Comparison of ENCODE assay signal across 22 mouse cellular contexts in genomic region chr12:111699542-111699941, GRCm38 (mm10). TPM values are rescaled to one million over a fixed set of nuclear protein-coding genes. Genes with fewer than 3 reads are reported as not detected.
DNase-seq lines count a peak whose midpoint lies in the region; ATAC-seq and TF ChIP-seq lines count a peak whose summit lies in the region.
"Had no signal": no experiment of that assay in that cellular context is flagged by ENCODE, and none has a peak within 500 bp of the region (broad histone marks: within the 10 kb centered on the region; RNA-seq: fewer than 3 reads in every experiment).

No protein-coding gene starts in this region.

- no peak for TF ChIP-seq CTCF in gastrocnemius, adult 2 months (IDR thresholded peaks at IDR 0.05)
- TF ChIP-seq CTCF in cortical plate, adult 2 months (IDR thresholded peaks at IDR 0.05; ENCODE audit: extremely low read depth, insufficient read depth, low read length): no peak
- TF ChIP-seq CTCF in olfactory bulb, adult 2 months (IDR thresholded peaks at IDR 0.05; ENCODE audit: insufficient read depth, low read depth, low read length): no peak

- peak overlapping the region; percentile 6; the same call in 1 of the 2 replicates for H3K27ac ChIP-seq in gastrocnemius, adult 2 months
- H3K27ac ChIP-seq in midbrain, embryonic 10.5 days (replicated peaks): peak overlapping the region; percentile 63
- no peak overlapping the region for H3K27ac ChIP-seq in midbrain, embryonic 14.5 days (replicated peaks; ENCODE audit: low read depth, low read length)
- H3K27ac ChIP-seq in cortical plate, adult 2 months (ENCODE audit: insufficient read depth, low read length): peak overlapping the region; percentile 66; the same call in 1 of the 2 replicates
- H3K27ac ChIP-seq in olfactory bulb, adult 2 months (ENCODE audit: insufficient read depth, low read depth, low read length): peak overlapping the region; percentile 97
- H3K27ac ChIP-seq: embryonic facial prominence, embryonic 13.5 days; heart, embryonic 15.5 days; hindbrain, embryonic 15.5 days had no signal

- no peaks in the 10 kb centered on the region for H3K36me3 ChIP-seq in midbrain, embryonic 10.5 days
- H3K36me3 ChIP-seq in midbrain, embryonic 14.5 days (ENCODE audit: control insufficient read depth, insufficient read depth, low read length): no peaks in the 10 kb centered on the region
- H3K36me3 ChIP-seq: embryonic facial prominence, embryonic 13.5 days; heart, embryonic 15.5 days; hindbrain, embryonic 15.5 days had no signal

- H3K4me1 ChIP-seq in midbrain, embryonic 10.5 days: peaks cover 44% of the 10 kb centered on the region
- peaks cover 18% of the 10 kb centered on the region for H3K4me1 ChIP-seq in midbrain, embryonic 14.5 days (ENCODE audit: control insufficient read depth, insufficient read depth, low read length)
- H3K4me1 ChIP-seq in cortical plate, adult 2 months (ENCODE audit: control insufficient read depth, insufficient read depth, low read length): peaks cover 12% of the 10 kb centered on the region
- peaks cover 73% of the 10 kb centered on the region for H3K4me1 ChIP-seq in olfactory bulb, adult 2 months (ENCODE audit: control insufficient read depth, insufficient read depth, low read length)

- H3K4me3 ChIP-seq in gastrocnemius, adult 2 months: no peak overlapping the region
- H3K4me3 ChIP-seq in midbrain, embryonic 10.5 days: no peak overlapping the region
- no peak overlapping the region for H3K4me3 ChIP-seq in midbrain, embryonic 14.5 days (replicated peaks; ENCODE audit: low read depth, low read length)
- H3K4me3 ChIP-seq in cortical plate, adult 2 months (ENCODE audit: insufficient read depth, low read length): no peak overlapping the region
- H3K4me3 ChIP-seq in olfactory bulb, adult 2 months (ENCODE audit: insufficient read depth, low read depth, low read length): no peak overlapping the region
- H3K4me3 ChIP-seq: embryonic facial prominence, embryonic 13.5 days; heart, adult 2 months; heart, embryonic 15.5 days; hindbrain, embryonic 15.5 days had no signal

- H3K27me3 ChIP-seq in midbrain, embryonic 10.5 days (ENCODE audit: low read depth, poor library complexity, severe bottlenecking): no peaks in the 10 kb centered on the region
- no peaks in the 10 kb centered on the region for H3K27me3 ChIP-seq in midbrain, embryonic 14.5 days (ENCODE audit: control insufficient read depth, insufficient read depth, low read length)
- H3K27me3 ChIP-seq: embryonic facial prominence, embryonic 13.5 days; heart, embryonic 15.5 days; hindbrain, embryonic 15.5 days had no signal

- WGBS in midbrain, embryonic 10.5 days: 86% methylated on average over 4 of the region's 4 CpGs
- WGBS in midbrain, embryonic 14.5 days: 87% methylated on average over 4 of the region's 4 CpGs
- WGBS in olfactory bulb, adult 2 months: 45% methylated on average over 4 of the region's 4 CpGs

- no peak for TF ChIP-seq POLR2A in cortical plate, adult 2 months (IDR thresholded peaks at IDR 0.05; ENCODE audit: extremely low read depth, insufficient read depth, low read length)
- TF ChIP-seq POLR2A in olfactory bulb, adult 2 months (IDR thresholded peaks at IDR 0.05; ENCODE audit: insufficient read depth, low read depth, low read length): no peak

- ATAC-seq in midbrain, embryonic 14.5 days (ENCODE audit: low FRiP score, low TSS enrichment): no peak
- no peak for ATAC-seq in megakaryocyte, adult 5-6 weeks (ENCODE audit: poor library complexity, severe bottlenecking)
- ATAC-seq: CD4-positive, CD25-positive, alpha-beta regulatory T cell, adult 4 months; forebrain, embryonic 14.5 days; intestine, embryonic 16.5 days had no signal

- intact Hi-C loops in gastrocnemius, adult 2 months (cut with DNase I): loop anchor here (5.0 kb wide), 1 partner anchor 33 kb away; no protein-coding TSS in a partner anchor
- intact Hi-C loops in gastrocnemius, postnatal 14 days (cut with DNase I; ENCODE audit: low total_unique reads): loop anchor here (5.0 kb wide), 1 partner anchor 47 kb away; no protein-coding TSS in a partner anchor

- no peak overlapping the region for H3K4me2 ChIP-seq in midbrain, embryonic 14.5 days (ENCODE audit: low read length)
- H3K4me2 ChIP-seq: embryonic facial prominence, embryonic 13.5 days; heart, embryonic 11.5 days; heart, embryonic 15.5 days; hindbrain, embryonic 15.5 days had no signal

- H3K9ac ChIP-seq in midbrain, embryonic 14.5 days (replicated peaks; ENCODE audit: low read length): no peak overlapping the region
- H3K9ac ChIP-seq: embryonic facial prominence, embryonic 13.5 days; heart, embryonic 15.5 days; hindbrain, embryonic 15.5 days had no signal

- H3K9me3 ChIP-seq in midbrain, embryonic 10.5 days (replicated peaks): no peaks in the 10 kb centered on the region
- no peaks in the 10 kb centered on the region for H3K9me3 ChIP-seq in midbrain, embryonic 14.5 days (ENCODE audit: control insufficient read depth, low read length)
- H3K9me3 ChIP-seq: embryonic facial prominence, embryonic 13.5 days; heart, embryonic 15.5 days; hindbrain, embryonic 15.5 days had no signal

- DNase-seq in gastrocnemius, adult 2 months: no peak
- no peak for DNase-seq in gastrocnemius, postnatal 14 days
- DNase-seq in midbrain, embryonic 10.5 days (ENCODE audit: low spot score): no peak
- DNase-seq in midbrain, embryonic 14.5 days: no peak
- DNase-seq in cerebellum, adult 11-12 months: no peak
- DNase-seq: adrenal gland, postnatal 10 days; cerebellum, adult 18-20 months; cerebellum, adult 9-11 months; gastrocnemius, postnatal 10 days; heart, adult 2 months; heart, postnatal 14 days had no signal

RNA-seq across cellular contexts. Expression of gene Bag5, which starts 13.5 kb away (rescaled TPM):
- total RNA-seq in gastrocnemius, adult 2 months (2021): 10 to 100 TPM; 14.7 to 19.2 TPM
- 10 to 100 TPM; 14.9 to 17.2 TPM for total RNA-seq in gastrocnemius, postnatal 14 days (2021)
- 57.2 and 62.0 TPM in 2 replicates for polyA plus RNA-seq in midbrain, embryonic 10.5 days (2016; fragmentation: Nextera tagmentation; extraction: Ambion mirVana)
- 67.3 and 72.9 TPM in 2 replicates for polyA plus RNA-seq in midbrain, embryonic 14.5 days (2014; fragmentation: Nextera tagmentation; extraction: Ambion mirVana)
- 49.6 and 51.0 TPM in 2 replicates for polyA plus RNA-seq in cortical plate, adult 2 months (2012; rRNA removed)
- polyA plus RNA-seq in olfactory bulb, adult 2 months (2012; ENCODE audit: insufficient read depth, insufficient read length, low replicate concordance, missing spikeins): not detected in 2 replicates
- total RNA-seq in megakaryocyte, adult 5-6 weeks (2015): 10.8 and 11.4 TPM in 2 replicates
- 19.1 and 21.8 TPM in 2 replicates for total RNA-seq in megakaryocyte, adult 5-6 weeks (2017)

RNA-seq across cellular contexts. Expression of gene Apopt1, which starts 13.5 kb away (rescaled TPM):
- 10 to 100 TPM; 37.4 to 46.7 TPM for total RNA-seq in gastrocnemius, adult 2 months (2021)
- 10 to 100 TPM; 34.2 to 35.6 TPM for total RNA-seq in gastrocnemius, postnatal 14 days (2021)
- polyA plus RNA-seq in midbrain, embryonic 10.5 days (2016; fragmentation: Nextera tagmentation; extraction: Ambion mirVana): 59.8 and 59.9 TPM in 2 replicates
- polyA plus RNA-seq in midbrain, embryonic 14.5 days (2014; fragmentation: Nextera tagmentation; extraction: Ambion mirVana): 57.6 and 66.0 TPM in 2 replicates
- 48.4 and 52.6 TPM in 2 replicates for polyA plus RNA-seq in cortical plate, adult 2 months (2012; rRNA removed)
- polyA plus RNA-seq in olfactory bulb, adult 2 months (2012; ENCODE audit: insufficient read depth, insufficient read length, low replicate concordance, missing spikeins): not detected in 2 replicates
- 44.6 and 45.0 TPM in 2 replicates for total RNA-seq in megakaryocyte, adult 5-6 weeks (2015)
- 60.6 and 61.0 TPM in 2 replicates for total RNA-seq in megakaryocyte, adult 5-6 weeks (2017)

RNA-seq across cellular contexts. Expression of gene Trmt61a, which starts 21.6 kb away (rescaled TPM):
- total RNA-seq in gastrocnemius, adult 2 months (2021): 1 to 10 TPM; 3.1 to 3.8 TPM
- total RNA-seq in gastrocnemius, postnatal 14 days (2021): 1 to 10 TPM; 2.7 to 4.7 TPM
- polyA plus RNA-seq in midbrain, embryonic 10.5 days (2016; fragmentation: Nextera tagmentation; extraction: Ambion mirVana): 18.4 and 18.7 TPM in 2 replicates
- polyA plus RNA-seq in midbrain, embryonic 14.5 days (2014; fragmentation: Nextera tagmentation; extraction: Ambion mirVana): 7.0 and 8.0 TPM in 2 replicates
- polyA plus RNA-seq in cortical plate, adult 2 months (2012; rRNA removed): 20.0 and 20.8 TPM in 2 replicates
- polyA plus RNA-seq in olfactory bulb, adult 2 months (2012; ENCODE audit: insufficient read depth, insufficient read length, low replicate concordance, missing spikeins): not detected in 2 replicates
- total RNA-seq in megakaryocyte, adult 5-6 weeks (2015): 2.3 and 3.2 TPM in 2 replicates
- 2.2 and 3.8 TPM in 2 replicates for total RNA-seq in megakaryocyte, adult 5-6 weeks (2017)

RNA-seq across cellular contexts. Expression of gene Ckb, which starts 27.4 kb away (rescaled TPM):
- 10 to 100 TPM in 1 of 2 experiments, 1 to 10 TPM in 1; 6.7 to 10.8 TPM for total RNA-seq in gastrocnemius, adult 2 months (2021)
- 10 to 100 TPM; 19.8 to 32.6 TPM for total RNA-seq in gastrocnemius, postnatal 14 days (2021)
- polyA plus RNA-seq in midbrain, embryonic 10.5 days (2016; fragmentation: Nextera tagmentation; extraction: Ambion mirVana): 2,837 and 3,349 TPM in 2 replicates
- 1,414 and 1,526 TPM in 2 replicates for polyA plus RNA-seq in midbrain, embryonic 14.5 days (2014; fragmentation: Nextera tagmentation; extraction: Ambion mirVana)
- 3,152 and 3,325 TPM in 2 replicates for polyA plus RNA-seq in cortical plate, adult 2 months (2012; rRNA removed)
- polyA plus RNA-seq in olfactory bulb, adult 2 months (2012; ENCODE audit: insufficient read depth, insufficient read length, low replicate concordance, missing spikeins): 210 and 316 TPM in 2 replicates
- total RNA-seq in megakaryocyte, adult 5-6 weeks (2015): 8.0 and 9.7 TPM in 2 replicates
- 22.0 and 23.1 TPM in 2 replicates for total RNA-seq in megakaryocyte, adult 5-6 weeks (2017)
- total RNA-seq: MEL had no signal

RNA-seq across cellular contexts. Expression of gene Klc1, which starts 59.1 kb away (rescaled TPM):
- total RNA-seq in gastrocnemius, adult 2 months (2021): 10 to 100 TPM; 61.5 to 75.9 TPM
- total RNA-seq in gastrocnemius, postnatal 14 days (2021): 10 to 100 TPM; 53.4 to 62.2 TPM
- 189 and 265 TPM in 2 replicates for polyA plus RNA-seq in midbrain, embryonic 10.5 days (2016; fragmentation: Nextera tagmentation; extraction: Ambion mirVana)
- 621 and 628 TPM in 2 replicates for polyA plus RNA-seq in midbrain, embryonic 14.5 days (2014; fragmentation: Nextera tagmentation; extraction: Ambion mirVana)
- polyA plus RNA-seq in cortical plate, adult 2 months (2012; rRNA removed): 790 and 835 TPM in 2 replicates
- polyA plus RNA-seq in olfactory bulb, adult 2 months (2012; ENCODE audit: insufficient read depth, insufficient read length, low replicate concordance, missing spikeins): 135 and 1,741 TPM in 2 replicates
- 36.3 and 36.7 TPM in 2 replicates for total RNA-seq in megakaryocyte, adult 5-6 weeks (2015)
- total RNA-seq in megakaryocyte, adult 5-6 weeks (2017): 72.7 and 83.1 TPM in 2 replicates

Comparison
In these comparisons a context has a peak if more than half of its experiments do, and no peak if none do; other contexts are left out.
1. RNA of gene Apopt1, which starts 13.5 kb away (polyA plus RNA-seq): 59.8 to 59.9 TPM in midbrain, embryonic 10.5 days, 57.6 to 66.0 TPM in midbrain, embryonic 14.5 days and 48.4 to 52.6 TPM in cortical plate, adult 2 months; not detected in olfactory bulb, adult 2 months; every median in the first group is over 10 times any median in the second.